Mouse (Mus musculus): Measurements from ENCODE around the gene Rasgrf1.

GRCm38 (mm10) chr9:90038535-90038934 lies 128.8 kb downstream of the Rasgrf1 start:
- TF ChIP-seq POLR2A (IDR thresholded peaks at IDR 0.05; ENCODE audit: control insufficient read depth, extremely low read depth, insufficient read depth, low read length, poor library complexity) (no peak), CTCF (IDR thresholded peaks at IDR 0.05; ENCODE audit: borderline replicate concordance, control insufficient read depth, extremely low read depth, insufficient read depth, low read length, poor library complexity) (no peak)

Measured in thymus, adult 2 months (tissue).